Mouse (Mus musculus) limb, embryonic 12.5 days (tissue): ENCODE results near the gene Nup205. TPM values are rescaled to one million over a fixed set of nuclear protein-coding genes. Genes with fewer than 3 reads are reported as not detected.

Experiments used
- ATAC-seq: fragments of 200-750 bp; cut with Nextera tagmentation; 2 replicates; pipeline ENCODE4 v1.8.0; 2017; ENCODE audit warnings: low read depth, moderate TSS enrichment; ENCODE audit not compliant: insufficient number of reproducible peaks, insufficient read depth, low FRiP score, low TSS enrichment
- H3K27ac ChIP-seq: fragments of 300-500 bp; sonication (generic); 2 replicates; pipeline ENCODE4 v1.5.1; 2016; ENCODE audit warnings: mild to moderate bottlenecking, moderate library complexity
- H3K27me3 ChIP-seq: fragments of 300-500 bp; sonication (generic); 2 replicates; pipeline ENCODE4 v1.6.1; 2016; ENCODE audit warnings: mild to moderate bottlenecking, moderate library complexity
- H3K36me3 ChIP-seq: fragments of 300-500 bp; sonication (generic); 2 replicates; pipeline ENCODE4 v1.6.1; 2016; ENCODE audit warnings: mild to moderate bottlenecking, moderate library complexity
- H3K4me1 ChIP-seq: fragments of 300-500 bp; sonication (generic); replicated peaks from 2 replicates; pipeline ENCODE4 v1.6.1; 2016
- H3K4me2 ChIP-seq: fragments of 300-500 bp; sonication (generic); 2 replicates; pipeline ENCODE4 v1.6.1; 2016; ENCODE audit warnings: mild to moderate bottlenecking, moderate library complexity
- H3K4me3 ChIP-seq: fragments of 300-500 bp; sonication (generic); replicated peaks from 2 replicates; pipeline ENCODE4 v1.5.1; 2016; ENCODE audit warnings: mild to moderate bottlenecking
- H3K9ac ChIP-seq: fragments of 300-500 bp; sonication (generic); replicated peaks from 2 replicates; pipeline ENCODE4 v1.6.1; 2016; ENCODE audit warnings: mild to moderate bottlenecking, moderate library complexity
- H3K9me3 ChIP-seq: fragments of 300-500 bp; sonication (generic); 2 replicates; pipeline ENCODE4 v1.6.1; 2016; ENCODE audit warnings: mild to moderate bottlenecking, moderate library complexity
- WGBS: fragments of 180-500 bp; shearing (Covaris S2); methylation state at CpG from one replicate; pipeline ENCODE4 v1.1.7; 2016; 5-methylcytosine and 5-hydroxymethylcytosine counted together
- polyA plus RNA-seq: library from polyadenylated mRNA; unstranded; fragments of >200 nt; fragmentation: Nextera tagmentation; extraction: Ambion mirVana; gene quantifications from 2 replicates; pipeline ENCODE4 v1.2.1, GENCODE M21; 2016

The Nup205 gene
- polyA plus RNA-seq, 1 experiment from 2014 or later, result 47.3 TPM

DNA sequence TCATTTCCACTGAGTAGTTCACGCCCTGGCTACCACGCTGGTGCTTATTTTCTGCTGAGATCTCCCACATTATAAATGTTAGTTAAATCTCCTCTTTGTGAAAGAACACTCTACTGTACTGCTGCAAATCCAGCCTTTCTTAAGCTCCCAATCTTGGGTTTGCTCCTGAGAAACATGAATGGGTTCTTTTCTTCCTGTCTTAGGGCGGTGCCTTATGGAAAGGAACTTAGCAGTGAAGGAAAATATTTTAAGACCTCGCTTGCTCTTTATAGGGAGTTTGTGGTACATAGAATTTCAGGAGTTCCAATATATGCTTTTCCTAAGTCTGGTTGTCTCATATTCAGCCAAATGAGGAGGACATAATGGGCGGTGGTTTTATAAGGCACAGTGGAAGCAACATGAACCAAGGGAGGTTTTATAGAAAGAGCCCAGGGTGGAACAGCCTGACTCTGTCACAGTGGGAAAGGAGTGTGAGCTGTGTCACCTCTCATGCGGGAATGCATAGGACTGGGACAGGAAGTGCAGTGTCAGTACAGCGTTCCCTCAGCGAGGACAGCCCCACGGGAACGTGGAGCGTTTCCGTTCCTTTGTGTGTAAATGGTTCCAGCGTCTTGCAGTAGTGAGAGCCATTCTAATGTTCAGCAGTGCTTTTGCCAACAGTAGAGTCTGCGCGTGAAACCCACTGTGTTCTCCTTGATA, 88.5 kb downstream of the Nup205 start:
- Histone ChIP-seq H3K27me3 (no peaks in the 10 kb centered on the region), H3K27ac (peak overlapping the region; percentile 81), H3K9ac (no peak overlapping the region), H3K36me3 (peaks cover 42% of the 10 kb centered on the region), H3K4me2 (no peak overlapping the region), H3K4me3 (no peak overlapping the region), H3K9me3 (peaks cover 4% of the 10 kb centered on the region; the same call in 1 of the 2 replicates), H3K4me1 (peaks cover 7% of the 10 kb centered on the region)
- 81% methylated on average over 15 of the region's 15 CpGs for WGBS
- peak; percentile 69; the same call in 1 of the 2 replicates for ATAC-seq

DNA sequence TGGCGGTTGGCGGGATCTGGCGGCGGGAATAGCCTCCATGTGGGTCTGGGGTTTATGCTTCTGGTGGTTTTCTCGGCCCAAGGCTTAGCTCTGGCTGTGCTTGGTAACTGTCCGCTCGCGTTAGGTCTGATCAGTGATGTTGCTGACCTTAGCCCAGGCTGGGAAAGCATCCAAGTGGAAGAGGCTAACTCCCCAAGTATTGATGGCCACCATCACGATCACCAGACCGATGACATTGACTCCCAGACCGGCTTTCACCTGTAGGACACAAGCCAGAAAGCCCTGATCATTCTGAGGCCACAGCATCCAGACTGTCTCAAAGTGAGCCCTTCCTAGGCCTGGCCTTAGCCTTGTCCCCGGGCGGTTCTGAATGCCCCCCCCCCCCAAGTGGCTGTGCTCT, 91.5 kb downstream of the Nup205 start:
- 96% methylated on average over 13 of the region's 13 CpGs for WGBS
- Histone ChIP-seq H3K27me3 (no peaks in the 10 kb centered on the region), H3K4me2 (no peak overlapping the region), H3K4me1 (peaks cover 7% of the 10 kb centered on the region), H3K9me3 (peaks cover 4% of the 10 kb centered on the region; the same call in 1 of the 2 replicates), H3K36me3 (peaks cover 12% of the 10 kb centered on the region; the same call in 1 of the 2 replicates), H3K9ac (no peak overlapping the region), H3K4me3 (no peak overlapping the region), H3K27ac (no peak overlapping the region)
- ATAC-seq, result no peak

DNA sequence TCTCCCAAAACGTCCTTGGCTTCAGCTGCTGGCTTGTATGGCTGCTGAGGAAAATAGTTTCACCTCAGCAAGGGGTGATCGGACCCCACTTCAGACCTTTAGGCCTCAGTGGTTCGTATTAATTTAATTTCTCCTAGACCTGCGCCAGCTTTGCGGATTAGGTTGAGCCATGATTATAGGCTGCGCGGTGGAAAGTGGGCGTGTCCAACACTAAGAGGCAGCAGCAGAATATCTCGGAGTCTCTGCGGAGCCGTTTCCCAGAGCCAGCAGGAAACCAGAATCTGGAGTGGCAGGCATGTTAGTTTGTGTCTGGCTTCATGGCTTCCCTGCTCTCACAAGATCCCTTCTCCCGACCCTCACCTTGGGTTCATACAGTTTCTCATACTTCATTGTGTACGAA, 92.4 kb downstream of the Nup205 start:
- H3K4me2 ChIP-seq, result no peak overlapping the region
- H3K27me3 ChIP-seq, result no peaks in the 10 kb centered on the region
- no peak overlapping the region for H3K9ac ChIP-seq
- H3K36me3 ChIP-seq, result 0 out of 2 replicates have a peak, but pooled peaks cover 6% of the 10 kb centered on the region
- WGBS, result 74% methylated on average over 13 of the region's 13 CpGs
- peaks cover 4% of the 10 kb centered on the region; the same call in 1 of the 2 replicates for H3K9me3 ChIP-seq
- H3K4me3 ChIP-seq, result no peak overlapping the region
- H3K27ac ChIP-seq, result no peak overlapping the region
- no peak for ATAC-seq
- peaks cover 7% of the 10 kb centered on the region for H3K4me1 ChIP-seq

DNA sequence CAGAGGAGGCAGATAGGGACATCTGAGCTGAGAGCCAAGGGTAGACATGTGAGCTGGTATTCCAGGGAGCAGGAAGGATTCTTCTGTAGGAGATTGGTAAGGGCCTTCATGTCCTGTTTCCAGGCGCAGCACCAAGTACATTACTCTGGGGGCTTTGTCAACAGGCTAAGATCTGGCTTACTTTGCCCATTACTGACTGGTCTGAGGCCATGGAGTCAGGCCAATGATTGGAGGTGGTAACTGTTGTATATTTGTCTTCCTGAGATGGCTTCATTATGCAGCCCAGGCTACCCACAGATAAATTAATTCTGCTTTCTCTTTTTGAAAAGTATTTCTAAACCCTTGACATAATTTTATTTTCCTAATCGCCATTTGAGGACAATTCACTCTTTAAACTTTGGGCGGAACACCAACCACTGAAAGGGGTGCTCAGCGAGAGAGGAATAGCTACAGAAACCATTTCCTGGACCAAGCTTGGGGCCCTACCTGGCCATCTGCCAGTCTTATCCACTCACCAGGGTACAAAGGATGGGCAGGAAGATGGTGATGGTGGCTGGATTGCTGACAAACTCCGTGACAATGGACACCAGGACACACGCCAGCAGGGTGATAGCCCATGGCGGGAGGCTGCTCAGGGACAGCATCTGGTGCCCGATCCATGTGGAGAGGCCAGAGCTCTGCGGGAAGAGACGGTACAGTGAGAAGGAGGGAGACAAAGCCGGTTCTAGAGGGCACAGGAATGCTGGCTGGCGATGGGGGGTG, 94.1 kb downstream of the Nup205 start:
- 89% methylated on average over 12 of the region's 12 CpGs for WGBS
- H3K36me3 ChIP-seq, result 0 out of 2 replicates have a peak, but pooled peaks cover 6% of the 10 kb centered on the region

DNA sequence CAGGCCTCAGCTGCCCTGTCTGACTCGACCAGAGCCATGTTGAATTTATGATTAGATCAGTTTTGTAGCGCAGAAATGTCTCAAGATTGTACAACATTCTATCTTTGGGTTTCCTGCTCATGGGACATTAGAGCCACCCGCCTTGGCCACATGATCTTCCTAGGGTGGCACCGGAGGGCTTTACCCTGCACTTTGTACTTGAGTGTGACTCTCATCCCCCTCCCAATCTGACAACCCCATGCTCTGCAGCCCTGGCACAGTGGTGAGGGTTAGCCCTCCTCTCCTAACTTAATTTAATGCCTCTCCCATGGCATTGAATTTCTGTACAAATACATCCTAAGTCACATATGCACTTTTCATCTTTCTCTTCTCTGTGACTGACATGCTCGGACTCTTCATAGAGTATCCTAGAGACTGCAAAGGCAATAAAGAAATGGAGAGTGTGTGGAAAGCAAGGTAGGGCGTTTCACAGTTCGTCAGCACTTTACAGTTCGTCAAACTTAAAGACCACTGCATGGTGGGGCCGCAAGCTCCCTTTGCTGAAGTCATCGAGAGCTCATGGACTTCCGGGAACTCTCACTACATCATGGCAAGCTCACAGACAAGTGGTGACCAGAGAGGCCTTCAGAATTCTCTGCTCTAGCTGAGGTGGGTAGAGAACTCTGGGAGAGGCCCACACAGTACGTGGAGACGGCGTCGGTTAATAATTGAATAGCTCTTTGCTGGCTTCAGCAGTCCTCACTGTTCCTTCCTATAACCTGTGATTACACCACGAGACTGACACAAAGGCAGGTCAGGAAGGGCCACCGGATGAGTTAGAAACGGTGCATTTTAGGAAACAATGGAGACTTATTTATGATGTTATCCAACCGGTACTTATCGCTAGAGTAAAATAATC, 94.9 kb downstream of the Nup205 start:
- H3K9me3 ChIP-seq, result peaks cover 4% of the 10 kb centered on the region; the same call in 1 of the 2 replicates
- no peaks in the 10 kb centered on the region for H3K4me1 ChIP-seq
- H3K4me3 ChIP-seq, result no peak overlapping the region
- no peak overlapping the region for H3K4me2 ChIP-seq
- WGBS, result 90% methylated on average over 20 of the region's 20 CpGs
- no peaks in the 10 kb centered on the region for H3K27me3 ChIP-seq
- H3K36me3 ChIP-seq, result 0 out of 2 replicates have a peak, but pooled peaks cover 6% of the 10 kb centered on the region
- H3K9ac ChIP-seq, result no peak overlapping the region
- no peak overlapping the region for H3K27ac ChIP-seq
- ATAC-seq, result no peak

More for the DNA sequence above, 94.1 kb downstream of the Nup205 start:
- Histone ChIP-seq H3K27me3 (no peaks in the 10 kb centered on the region), H3K4me3 (no peak overlapping the region), H3K27ac (no peak overlapping the region), H3K9ac (no peak overlapping the region), H3K4me1 (peaks cover 3% of the 10 kb centered on the region), H3K9me3 (peaks cover 4% of the 10 kb centered on the region; the same call in 1 of the 2 replicates), H3K4me2 (no peak overlapping the region)
- ATAC-seq, result no peak

DNA sequence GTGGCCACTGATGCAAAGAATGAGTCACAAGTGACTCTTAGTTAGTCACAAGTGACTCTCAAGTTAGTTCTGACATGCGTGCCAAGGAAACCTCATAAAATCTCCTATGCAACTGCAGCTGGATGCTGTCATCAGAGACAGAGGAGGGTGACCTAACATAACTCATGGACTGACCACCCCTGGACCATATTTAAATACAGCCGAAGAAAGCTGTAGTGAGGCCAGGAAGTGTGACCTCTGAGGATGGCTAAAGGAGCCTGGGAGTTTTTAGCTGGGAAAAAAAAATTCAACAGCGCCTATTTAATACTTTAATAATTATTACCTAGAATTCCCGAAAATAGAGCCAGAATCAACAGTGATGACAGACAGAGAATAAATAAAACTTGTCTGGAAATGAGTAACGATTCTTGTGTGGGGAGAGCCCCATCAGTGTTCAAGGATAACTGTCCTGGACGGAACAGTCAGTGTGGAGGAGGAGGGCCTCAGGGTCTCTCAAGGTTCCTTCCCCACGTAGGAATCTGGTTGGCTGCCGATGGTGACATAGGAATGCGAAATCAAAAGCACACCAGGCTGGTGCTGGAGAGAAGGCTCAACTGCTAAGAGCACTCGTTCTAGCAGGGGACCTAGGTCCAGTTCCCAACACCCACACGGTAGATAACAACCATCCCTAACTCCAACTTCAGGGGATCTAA, 96.3 kb downstream of the Nup205 start:
- H3K36me3 ChIP-seq, result 0 out of 2 replicates have a peak, but pooled peaks cover 5% of the 10 kb centered on the region
- H3K4me3 ChIP-seq, result no peak overlapping the region
- H3K27me3 ChIP-seq, result no peaks in the 10 kb centered on the region
- H3K4me2 ChIP-seq, result no peak overlapping the region
- WGBS, result 69% methylated on average over 11 of the region's 11 CpGs
- peaks cover 4% of the 10 kb centered on the region; the same call in 1 of the 2 replicates for H3K9me3 ChIP-seq
- H3K9ac ChIP-seq, result no peak overlapping the region
- no peaks in the 10 kb centered on the region for H3K4me1 ChIP-seq
- no peak for ATAC-seq
- no peak overlapping the region for H3K27ac ChIP-seq

DNA sequence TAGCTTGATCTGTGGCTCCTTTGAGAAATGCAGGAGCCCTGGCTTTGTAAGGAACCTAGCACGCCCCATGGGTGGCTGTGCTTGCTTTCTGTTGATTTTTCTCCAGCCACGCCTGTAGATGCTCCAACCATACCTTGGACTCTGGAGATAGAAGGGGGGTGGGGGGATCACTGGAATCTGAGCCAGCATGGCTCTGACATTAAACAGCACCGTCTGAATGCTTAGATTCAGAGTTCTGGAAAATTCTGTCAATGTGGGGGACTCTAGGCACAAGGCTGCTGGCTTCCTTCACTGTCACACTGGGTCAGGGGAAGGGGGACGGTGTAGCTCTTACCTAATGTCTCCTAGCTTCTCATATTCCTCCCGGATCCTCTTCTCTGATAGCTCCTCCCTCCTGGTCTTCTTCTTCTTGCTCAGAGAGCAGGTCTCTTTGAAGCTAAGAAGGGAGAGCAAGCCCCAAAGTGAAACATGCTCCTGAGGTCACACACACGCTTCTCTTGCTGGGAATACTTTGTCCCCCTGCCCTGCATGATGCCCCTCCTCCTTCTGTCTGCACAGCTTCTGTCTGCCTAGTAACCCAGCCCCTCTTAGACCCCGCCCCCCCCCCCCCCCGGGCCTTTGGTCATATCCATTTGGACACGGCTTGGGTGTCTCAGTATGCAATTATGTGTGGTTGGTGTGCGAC, 100.8 kb downstream of the Nup205 start:
- no peak overlapping the region for H3K4me3 ChIP-seq
- H3K4me2 ChIP-seq, result no peak overlapping the region
- H3K36me3 ChIP-seq, result no peaks in the 10 kb centered on the region
- WGBS, result 60% methylated on average over 10 of the region's 10 CpGs
- no peaks in the 10 kb centered on the region for H3K4me1 ChIP-seq
- no peak overlapping the region for H3K9ac ChIP-seq
- no peaks in the 10 kb centered on the region for H3K27me3 ChIP-seq
- no peak overlapping the region for H3K27ac ChIP-seq
- H3K9me3 ChIP-seq, result no peaks in the 10 kb centered on the region
- no peak for ATAC-seq

DNA sequence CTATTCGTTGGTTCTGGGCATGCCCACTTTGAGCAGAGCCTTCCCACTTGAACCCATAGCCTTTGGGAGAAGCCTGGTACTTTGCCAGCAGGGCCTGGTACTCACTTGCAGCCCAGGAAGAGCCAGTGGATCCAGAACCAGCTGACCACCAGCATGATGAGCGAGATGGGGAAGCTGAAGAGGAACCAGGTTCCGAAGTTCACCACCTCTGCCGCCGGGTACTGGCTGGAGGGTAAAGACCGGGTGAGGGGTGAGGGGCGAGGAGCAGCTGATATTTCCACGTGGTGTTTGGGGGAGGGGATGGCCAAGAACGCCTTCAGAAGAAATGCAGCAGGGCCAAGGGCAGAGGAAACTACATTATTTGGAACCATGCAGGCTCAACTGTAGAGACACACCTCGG, 102.1 kb downstream of the Nup205 start:
- Histone ChIP-seq H3K27me3 (no peaks in the 10 kb centered on the region), H3K4me3 (no peak overlapping the region), H3K9ac (no peak overlapping the region), H3K4me2 (no peak overlapping the region), H3K27ac (no peak overlapping the region), H3K36me3 (no peaks in the 10 kb centered on the region), H3K4me1 (no peaks in the 10 kb centered on the region), H3K9me3 (no peaks in the 10 kb centered on the region)
- no peak for ATAC-seq
- WGBS, result 87% methylated on average over 10 of the region's 10 CpGs

DNA sequence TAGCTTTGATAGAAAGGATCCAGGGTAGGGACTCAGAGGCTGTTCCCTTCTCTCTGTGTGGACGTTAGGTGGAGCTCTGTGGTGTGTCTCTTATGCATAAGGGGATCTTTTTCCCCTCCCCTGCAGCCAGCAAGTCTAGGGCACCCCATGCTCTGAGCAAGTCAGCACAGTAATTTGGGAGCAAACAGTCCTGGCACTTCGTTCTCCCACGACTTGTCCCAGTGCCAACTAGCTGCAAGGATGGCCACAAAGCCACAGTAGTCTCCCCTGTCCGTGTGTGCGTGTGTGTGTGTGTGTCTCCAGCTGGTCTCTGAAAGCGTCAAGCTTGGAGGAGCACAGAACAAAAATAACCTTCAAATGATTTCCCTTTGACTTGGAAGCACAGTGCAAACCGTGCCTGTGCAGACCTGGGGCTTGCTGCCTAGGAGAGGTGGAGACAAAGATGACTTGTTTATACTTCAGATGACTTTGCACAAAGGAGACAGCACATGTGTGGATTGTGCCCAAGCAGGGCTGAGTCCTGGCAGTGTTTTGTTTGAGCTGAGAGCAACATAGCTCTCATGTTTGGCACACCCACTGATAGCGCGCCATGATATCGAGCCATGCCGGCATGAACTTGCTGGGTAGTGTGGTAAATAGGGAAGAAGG, 111.0 kb downstream of the Nup205 start:
- H3K27ac ChIP-seq, result peak overlapping the region; percentile 30; the same call in 1 of the 2 replicates
- no peak overlapping the region for H3K9ac ChIP-seq
- H3K4me3 ChIP-seq, result no peak overlapping the region
- H3K4me2 ChIP-seq, result no peak overlapping the region
- no peaks in the 10 kb centered on the region for H3K9me3 ChIP-seq
- no peaks in the 10 kb centered on the region for H3K36me3 ChIP-seq
- H3K27me3 ChIP-seq, result no peaks in the 10 kb centered on the region
- 83% methylated on average over 11 of the region's 11 CpGs for WGBS
- ATAC-seq, result no peak
- H3K4me1 ChIP-seq, result peaks cover 30% of the 10 kb centered on the region

DNA sequence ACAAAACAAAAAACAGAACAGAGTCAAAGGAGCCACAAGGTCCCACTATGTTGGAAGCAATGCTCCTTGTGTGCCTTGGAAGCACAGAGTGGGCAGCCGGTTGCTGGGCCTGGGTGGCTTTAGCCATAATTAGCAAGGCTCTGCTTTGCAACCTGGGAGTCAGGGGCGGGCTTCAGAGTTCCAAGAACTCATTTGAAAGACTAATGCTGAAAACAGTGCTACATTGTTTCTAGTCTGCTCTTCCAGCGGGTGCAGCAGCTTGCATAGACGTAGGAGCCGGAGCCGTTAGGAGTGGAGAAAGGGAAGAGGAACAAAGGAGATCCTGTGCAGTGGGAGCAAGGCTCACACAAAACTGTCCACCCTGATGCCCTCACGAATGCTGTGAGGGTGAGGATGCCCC, 111.7 kb downstream of the Nup205 start:
- WGBS, result 57% methylated on average over 7 of the region's 7 CpGs
- Histone ChIP-seq H3K27ac (peak overlapping the region; percentile 30; the same call in 1 of the 2 replicates), H3K36me3 (no peaks in the 10 kb centered on the region)

More for the DNA sequence above, 111.7 kb downstream of the Nup205 start:
- Histone ChIP-seq H3K9ac (no peak overlapping the region), H3K27me3 (no peaks in the 10 kb centered on the region), H3K4me2 (no peak overlapping the region), H3K4me3 (no peak overlapping the region), H3K4me1 (peaks cover 30% of the 10 kb centered on the region), H3K9me3 (no peaks in the 10 kb centered on the region)
- no peak for ATAC-seq
